Mouse (Mus musculus): ENCODE measurements around the gene Nkain1. TPM values are rescaled to one million over a fixed set of nuclear protein-coding genes. Genes with fewer than 3 reads are reported as not detected.

The Nkain1 gene
- total RNA-seq, 2 experiments from 2014 or later: 12.0 to 12.1 TPM

Other genes with a start within 250 kb of the Nkain1 start
- 10 to 100 TPM; 42.3 to 42.6 TPM for gene Zcchc17, start 214.2 kb downstream of the Nkain1 start, total RNA-seq (2021)
- gene Snrnp40, start 214.0 kb downstream of the Nkain1 start, total RNA-seq (2021): 10 to 100 TPM; 38.5 to 41.3 TPM
- gene Pum1, start 89.1 kb upstream of the Nkain1 start, total RNA-seq (2021): 10 to 100 TPM; 65.5 to 73.9 TPM
- 10 to 100 TPM; 36.6 to 46.8 TPM for gene Sdc3, start 218.4 kb upstream of the Nkain1 start, total RNA-seq (2021)

Data from gastrocnemius, postnatal 4 days (tissue).